Mouse (Mus musculus) liver, embryonic 14.5 days (tissue): ENCODE data around the gene Ahctf1. TPM values are rescaled to one million over a fixed set of nuclear protein-coding genes. Genes with fewer than 3 reads are reported as not detected.

Source experiments
- ATAC-seq: fragments of 200-750 bp; cut with Nextera tagmentation; 2 replicates; pipeline ENCODE4 v1.8.0; 2017; ENCODE audit warnings: moderate number of reproducible peaks, mild to moderate bottlenecking, moderate library complexity; ENCODE audit not compliant: insufficient read depth
- DNase-seq, 3 experiments: peaks; one replicate each; pipeline ENCODE4 v3.0.0-alpha.2; 2012 to 2013; ENCODE audit warnings: low read depth in 3 of 3, low spot score in 3 of 3
- H3K27ac ChIP-seq: fragments of 300-500 bp; sonication (generic); 2 replicates; pipeline ENCODE4 v1.5.1; 2014; ENCODE audit warnings: moderate library complexity, mild to moderate bottlenecking, control low read depth, inconsistent platforms
- H3K27me3 ChIP-seq: fragments of 300-500 bp; sonication (generic); 2 replicates; pipeline ENCODE4 v1.6.1; 2014; ENCODE audit warnings: mild to moderate bottlenecking, low read length, moderate library complexity; ENCODE audit not compliant: control insufficient read depth, insufficient read depth
- H3K36me3 ChIP-seq: fragments of 300-500 bp; sonication (generic); replicated peaks from 2 replicates; pipeline ENCODE4 v1.6.1; 2014; ENCODE audit warnings: low read depth; ENCODE audit not compliant: control insufficient read depth, insufficient read depth
- H3K4me1 ChIP-seq, 2 experiments: fragments of 200-500 bp in 1 of 2; fragments of 300-500 bp in 1 of 2; sonication (generic) in 1 of 2; replicated peaks; 2 replicates each; pipeline ENCODE4 v1.6.1; 2012 to 2014; ENCODE audit warnings: antibody characterized with exemption in 1 of 2, inconsistent platforms in 1 of 2, low read length in 1 of 2; ENCODE audit not compliant: control insufficient read depth in 2 of 2, insufficient read depth in 2 of 2
- H3K4me2 ChIP-seq: fragments of 300-500 bp; sonication (generic); 2 replicates; pipeline ENCODE4 v1.6.1; 2014; ENCODE audit warnings: low read depth, mild to moderate bottlenecking, control low read depth, moderate library complexity
- H3K4me3 ChIP-seq, 2 experiments: fragments of 200-500 bp in 1 of 2; fragments of 300-500 bp in 1 of 2; sonication (generic) in 1 of 2; 2 replicates each; pipeline ENCODE4 v1.5.1; 2012 to 2014; ENCODE audit warnings: low read depth in 2 of 2, low read length in 2 of 2, mild to moderate bottlenecking in 2 of 2, control low read depth in 1 of 2, inconsistent platforms in 1 of 2, moderate library complexity in 1 of 2; ENCODE audit not compliant: insufficient read depth in 1 of 2
- H3K9ac ChIP-seq: fragments of 300-500 bp; sonication (generic); replicated peaks from 2 replicates; pipeline ENCODE4 v1.6.1; 2014; ENCODE audit warnings: mild to moderate bottlenecking, control low read depth, moderate library complexity
- H3K9me3 ChIP-seq: fragments of 300-500 bp; sonication (generic); 2 replicates; pipeline ENCODE4 v1.6.1; 2016; ENCODE audit warnings: low read length, mixed read lengths; ENCODE audit not compliant: control insufficient read depth
- CTCF ChIP-seq: IDR thresholded peaks from 2 replicates; pipeline ENCODE4 v1.5.1; 2016; ENCODE audit warnings: antibody characterized with exemption, low read depth, control low read depth
- EP300 ChIP-seq: IDR thresholded peaks from 2 replicates; pipeline ENCODE4 v1.6.1; 2016; ENCODE audit warnings: antibody characterized with exemption, low read depth
- WGBS: fragments of 180-500 bp; shearing (Covaris S2); extraction: QIAGEN DNeasy Blood & Tissue Kit; methylation state at CpG from one replicate; pipeline ENCODE4 v1.1.7; 2014; ENCODE audit not compliant: insufficient replicate concordance; 5-methylcytosine and 5-hydroxymethylcytosine counted together
- polyA plus RNA-seq, 2 experiments: library from polyadenylated mRNA; depleted of rRNA in 1 of 2; stranded (reverse) in 1 of 2; unstranded in 1 of 2; fragments of >200 nt; fragmentation: Nextera tagmentation in 1 of 2; extraction: Ambion mirVana in 1 of 2; gene quantifications; 2 replicates each; pipeline versions ENCODE4 v1.2.1 to v1.2.3; 2012 to 2014

The Ahctf1 gene
- polyA plus RNA-seq, 2 experiments = 19.2 to 25.5 TPM

GRCm38 (mm10) chr1:179760086-179760485 lies 43.4 kb downstream of the Ahctf1 start:
- H3K4me2 ChIP-seq = no peak overlapping the region
- H3K9ac ChIP-seq = no peak overlapping the region
- peaks cover 74% of the 10 kb centered on the region for H3K36me3 ChIP-seq
- 80% methylated on average over 5 of the region's 5 CpGs for WGBS
- H3K4me3 ChIP-seq = no peak overlapping the region
- ATAC-seq (no peak), DNase-seq (no peak)
- H3K9me3 ChIP-seq = no peaks in the 10 kb centered on the region
- no peak overlapping the region for H3K27ac ChIP-seq
- TF ChIP-seq EP300 = no peak
- no peak for TF ChIP-seq CTCF
- H3K27me3 ChIP-seq = no peaks in the 10 kb centered on the region
- no peaks in the 10 kb centered on the region for H3K4me1 ChIP-seq

- no peak for ATAC-seq
- Histone ChIP-seq H3K36me3 (peaks cover 79% of the 10 kb centered on the region), H3K27me3 (no peaks in the 10 kb centered on the region), H3K9ac (no peak overlapping the region), H3K4me2 (no peak overlapping the region), H3K9me3 (no peaks in the 10 kb centered on the region), H3K4me1 (no peaks in the 10 kb centered on the region), H3K27ac (no peak overlapping the region), H3K4me3 (no peak overlapping the region)
- no peak for DNase-seq
- TF ChIP-seq EP300 = no peak
- no peak for TF ChIP-seq CTCF
Observed at GRCm38 (mm10) chr1:179756477-179756876, 47.0 kb downstream of the Ahctf1 start.

- ATAC-seq = no peak
- 87% methylated on average over 8 of the region's 8 CpGs for WGBS
Observed at GRCm38 (mm10) chr1:179753006-179753405, 50.5 kb downstream of the Ahctf1 start.

GRCm38 (mm10) chr1:179752276-179752675 lies 51.2 kb downstream of the Ahctf1 start:
- no peak overlapping the region for H3K4me2 ChIP-seq
- no peaks in the 10 kb centered on the region for H3K4me1 ChIP-seq
- H3K9ac ChIP-seq = no peak overlapping the region
- H3K27me3 ChIP-seq = no peaks in the 10 kb centered on the region
- DNase-seq = no peak
- no peaks in the 10 kb centered on the region for H3K9me3 ChIP-seq
- no peak for ATAC-seq
- H3K27ac ChIP-seq = no peak overlapping the region
- peaks cover 78% of the 10 kb centered on the region for H3K36me3 ChIP-seq
- TF ChIP-seq EP300 (no peak), CTCF (no peak)
- 90% methylated on average over 11 of the region's 11 CpGs for WGBS
- H3K4me3 ChIP-seq = no peak overlapping the region

More at GRCm38 (mm10) chr1:179753006-179753405, 50.5 kb downstream of the Ahctf1 start:
- no peak for TF ChIP-seq CTCF
- no peak for TF ChIP-seq EP300
- H3K4me3 ChIP-seq = no peak overlapping the region
- peaks cover 77% of the 10 kb centered on the region for H3K36me3 ChIP-seq
- H3K27me3 ChIP-seq = no peaks in the 10 kb centered on the region
- H3K27ac ChIP-seq = no peak overlapping the region
- no peaks in the 10 kb centered on the region for H3K4me1 ChIP-seq
- H3K9me3 ChIP-seq = no peaks in the 10 kb centered on the region
- no peak for DNase-seq
- H3K9ac ChIP-seq = no peak overlapping the region
- H3K4me2 ChIP-seq = no peak overlapping the region

- H3K4me1 ChIP-seq = no peaks in the 10 kb centered on the region
- DNase-seq (no peak), ATAC-seq (no peak)
- no peaks in the 10 kb centered on the region for H3K9me3 ChIP-seq
- H3K27ac ChIP-seq = no peak within 1 kb of the TSS
- H3K9ac ChIP-seq = no peak within 1 kb of the TSS
- no peak for TF ChIP-seq CTCF
- no peak for TF ChIP-seq EP300
- H3K27me3 ChIP-seq = no peaks in the 10 kb centered on the region
- H3K4me2 ChIP-seq = no peak within 1 kb of the TSS
- no peak within 1 kb of the TSS for H3K4me3 ChIP-seq
- WGBS = 91% methylated on average over 9 of the region's 9 CpGs
- H3K36me3 ChIP-seq = peaks cover 60% of the 10 kb centered on the region
Observed at GRCm38 (mm10) chr1:179745171-179745570, 58.3 kb downstream of the Ahctf1 start, which contains the start of gene Kif28. Gene Kif28 (minus strand): TSS chr1:179745271.
